Mouse (Mus musculus) lung, embryonic 15.5 days (tissue): Measurements from ENCODE around the gene Cnnm1. TPM values are rescaled to one million over a fixed set of nuclear protein-coding genes. Genes with fewer than 3 reads are reported as not detected.
A peak's percentile ranks its signal among the peaks of the same experiment; 100 is the strongest.
"Not testable (repeated sequence)": the region's sequence is repeated elsewhere in the genome, so short reads cannot be mapped to it uniquely, and the experiment has no call there.

Experiments
- ATAC-seq: fragments of 200-750 bp; cut with Nextera tagmentation; 2 replicates; pipeline ENCODE4 v1.8.0; 2017; ENCODE audit warnings: moderate number of reproducible peaks, borderline replicate concordance; ENCODE audit not compliant: low FRiP score, low TSS enrichment; ENCODE audit errors: extremely low read depth
- H3K27ac ChIP-seq: fragments of 300-500 bp; sonication (generic); 2 replicates; pipeline ENCODE4 v1.5.1; 2015; ENCODE audit warnings: moderate library complexity, mild to moderate bottlenecking, inconsistent platforms
- H3K27me3 ChIP-seq: fragments of 300-500 bp; sonication (generic); 2 replicates; pipeline ENCODE4 v1.6.1; 2015; ENCODE audit warnings: inconsistent platforms
- H3K36me3 ChIP-seq: fragments of 300-500 bp; sonication (generic); 2 replicates; pipeline ENCODE4 v1.6.1; 2015; ENCODE audit warnings: inconsistent platforms
- H3K4me1 ChIP-seq: fragments of 300-500 bp; sonication (generic); 2 replicates; pipeline ENCODE4 v1.6.1; 2015; ENCODE audit warnings: inconsistent platforms
- H3K4me2 ChIP-seq: fragments of 300-500 bp; sonication (generic); 2 replicates; pipeline ENCODE4 v1.6.1; 2015; ENCODE audit warnings: inconsistent platforms, mild to moderate bottlenecking, moderate library complexity
- H3K4me3 ChIP-seq: fragments of 300-500 bp; sonication (generic); 2 replicates; pipeline ENCODE4 v1.5.1; 2015; ENCODE audit warnings: mild to moderate bottlenecking, inconsistent platforms
- H3K9ac ChIP-seq: fragments of 300-500 bp; sonication (generic); 2 replicates; pipeline ENCODE4 v1.6.1; 2015; ENCODE audit warnings: inconsistent platforms
- H3K9me3 ChIP-seq: fragments of 300-500 bp; sonication (generic); 2 replicates; pipeline ENCODE4 v1.6.1; 2016; ENCODE audit warnings: inconsistent platforms
- WGBS: fragments of 180-500 bp; shearing (Covaris S2); methylation state at CpG from one replicate; pipeline ENCODE4 v1.1.7; 2015; 5-methylcytosine and 5-hydroxymethylcytosine counted together
- polyA plus RNA-seq: library from polyadenylated mRNA; unstranded; fragments of >200 nt; fragmentation: Nextera tagmentation; extraction: Ambion mirVana; gene quantifications from 2 replicates; pipeline ENCODE4 v1.2.1, GENCODE M21; 2015

The Cnnm1 gene
- polyA plus RNA-seq, 1 experiment from 2014 or later: 0.06 TPM

DNA sequence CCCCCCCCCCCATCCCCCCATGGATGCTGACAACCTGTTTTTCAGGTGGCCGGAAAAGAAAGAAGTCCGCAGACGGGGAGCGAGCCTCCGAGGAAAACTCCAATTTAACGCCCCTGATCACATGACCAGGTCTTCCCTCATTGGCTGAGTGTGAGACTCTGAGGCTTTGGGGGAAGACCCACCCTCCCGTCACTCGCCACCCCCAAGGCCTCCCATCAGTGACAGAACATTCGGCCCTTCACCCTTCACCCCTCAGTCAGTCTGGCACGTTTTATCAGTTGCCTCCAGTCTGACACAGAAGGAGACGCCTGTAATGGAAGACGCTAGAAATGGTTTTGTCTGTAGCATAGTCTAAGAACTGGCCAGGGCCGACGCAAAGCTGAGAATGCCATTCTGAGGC is 54.7 kb downstream of the Cnnm1 start:
- peak overlapping the region; percentile 58 for H3K4me2 ChIP-seq
- no peaks in the 10 kb centered on the region for H3K9me3 ChIP-seq
- ATAC-seq: peak; percentile 65; the same call in 1 of the 2 replicates
- H3K27me3 ChIP-seq: 0 out of 2 replicates have a peak, but pooled peaks cover 10% of the 10 kb centered on the region
- WGBS: 6% methylated on average over 14 of the region's 14 CpGs
- H3K4me1 ChIP-seq: peaks cover 10% of the 10 kb centered on the region
- peaks cover 5% of the 10 kb centered on the region; the same call in 1 of the 2 replicates for H3K36me3 ChIP-seq
- no peak overlapping the region for H3K27ac ChIP-seq
- peak overlapping the region; percentile 23 for H3K4me3 ChIP-seq
- no peak overlapping the region for H3K9ac ChIP-seq

DNA sequence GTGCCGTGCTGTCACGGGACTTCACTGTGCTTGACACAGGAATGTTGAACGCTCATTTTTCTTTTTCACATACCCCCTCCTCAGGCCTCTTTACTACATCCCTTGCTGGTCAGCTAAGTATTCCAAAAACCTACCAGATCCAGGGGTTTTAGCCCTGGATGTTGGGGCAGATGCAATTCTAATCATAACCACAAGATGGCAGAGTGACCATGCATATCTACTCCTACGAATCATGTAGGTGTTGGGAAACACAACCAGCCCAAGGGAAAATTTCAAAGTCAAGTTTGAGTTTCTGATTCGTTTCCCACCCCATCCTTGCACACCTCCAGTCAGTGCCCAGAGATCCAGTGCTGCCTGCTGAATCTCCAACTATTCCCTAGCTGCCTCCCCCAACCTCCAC is 55.6 kb downstream of the Cnnm1 start:
- no peaks in the 10 kb centered on the region for H3K9me3 ChIP-seq
- H3K36me3 ChIP-seq: peaks cover 13% of the 10 kb centered on the region; the same call in 1 of the 2 replicates
- H3K27ac ChIP-seq: no peak overlapping the region
- peaks cover 10% of the 10 kb centered on the region for H3K4me1 ChIP-seq
- H3K27me3 ChIP-seq: 0 out of 2 replicates have a peak, but pooled peaks cover 10% of the 10 kb centered on the region
- no peak for ATAC-seq
- no peak overlapping the region for H3K4me3 ChIP-seq
- H3K9ac ChIP-seq: no peak overlapping the region
- WGBS: 19% methylated on average over 5 of the region's 5 CpGs
- no peak overlapping the region for H3K4me2 ChIP-seq

DNA sequence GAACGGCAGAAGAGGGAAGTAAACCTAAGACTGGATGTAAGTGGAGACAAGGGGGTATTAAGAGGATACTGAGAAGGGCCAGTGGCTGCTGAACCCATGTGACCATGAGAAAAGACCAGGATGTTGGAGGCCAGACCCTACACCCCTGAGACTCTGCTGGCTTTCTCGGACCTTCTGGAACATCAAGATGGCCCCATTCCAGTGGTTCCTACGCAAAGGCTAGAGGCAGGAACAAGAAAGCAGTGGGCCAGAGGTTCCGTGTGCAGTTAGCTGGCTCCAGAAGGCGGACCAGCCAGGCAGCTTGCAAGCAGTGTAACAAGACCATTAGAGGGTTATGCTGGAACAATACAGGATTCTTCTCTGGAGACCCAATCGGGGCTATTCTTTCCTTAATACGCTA is 57.2 kb downstream of the Cnnm1 start:
- no peak overlapping the region for H3K4me3 ChIP-seq
- H3K36me3 ChIP-seq: peaks cover 13% of the 10 kb centered on the region; the same call in 1 of the 2 replicates
- peaks cover 10% of the 10 kb centered on the region for H3K4me1 ChIP-seq
- no peak for ATAC-seq
- no peak overlapping the region for H3K4me2 ChIP-seq
- no peak overlapping the region for H3K27ac ChIP-seq
- no peaks in the 10 kb centered on the region for H3K9me3 ChIP-seq
- H3K9ac ChIP-seq: no peak overlapping the region
- WGBS: 83% methylated on average over 7 of the region's 7 CpGs
- H3K27me3 ChIP-seq: 0 out of 2 replicates have a peak, but pooled peaks cover 10% of the 10 kb centered on the region

- H3K27me3 ChIP-seq: 0 out of 2 replicates have a peak, but pooled peaks cover 10% of the 10 kb centered on the region
- no peak overlapping the region for H3K27ac ChIP-seq
- H3K4me3 ChIP-seq: no peak overlapping the region
- no peak overlapping the region for H3K4me2 ChIP-seq
- 84% methylated on average over 7 of the region's 7 CpGs for WGBS
- peaks cover 14% of the 10 kb centered on the region; the same call in 1 of the 2 replicates for H3K36me3 ChIP-seq
- ATAC-seq: no peak
- H3K9me3 ChIP-seq: no peaks in the 10 kb centered on the region
- H3K4me1 ChIP-seq: peaks cover 10% of the 10 kb centered on the region
- H3K9ac ChIP-seq: no peak overlapping the region
Observed at GRCm38 (mm10) chr19:43498874-43499273, 58.6 kb downstream of the Cnnm1 start.

DNA sequence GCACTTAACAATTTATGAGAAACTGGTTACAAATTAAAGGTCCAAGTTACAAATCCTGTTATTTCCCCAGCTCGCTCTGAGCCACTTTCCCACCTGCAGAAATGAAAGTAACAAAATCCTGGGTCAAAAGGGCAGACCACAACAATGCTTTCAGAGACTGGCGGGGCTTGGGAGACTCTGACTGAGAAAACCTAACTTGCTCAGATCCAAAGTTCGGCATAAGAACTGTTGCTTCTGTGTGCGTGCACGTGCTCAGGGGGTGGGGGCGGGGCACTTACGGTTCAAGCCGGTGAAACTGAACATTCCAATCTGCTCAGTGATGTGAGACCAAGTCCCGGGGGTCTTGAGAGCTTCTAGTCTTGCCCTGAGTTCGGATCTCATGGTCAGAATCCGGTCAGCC is 62.4 kb downstream of the Cnnm1 start:
- Histone ChIP-seq H3K36me3 (peaks cover 16% of the 10 kb centered on the region; the same call in 1 of the 2 replicates), H3K9ac (no peak overlapping the region), H3K9me3 (no peaks in the 10 kb centered on the region), H3K4me3 (no peak overlapping the region), H3K4me2 (no peak overlapping the region), H3K27ac (no peak overlapping the region), H3K27me3 (no peaks in the 10 kb centered on the region), H3K4me1 (no peaks in the 10 kb centered on the region)
- 79% methylated on average over 11 of the region's 11 CpGs for WGBS
- no peak for ATAC-seq

- WGBS: 93% methylated on average over 8 of the region's 9 CpGs
Observed at GRCm38 (mm10) chr19:43503593-43503992, 63.4 kb downstream of the Cnnm1 start.

GRCm38 (mm10) chr19:43505441-43505840 is 65.2 kb downstream of the Cnnm1 start:
- Histone ChIP-seq H3K4me3 (no peak overlapping the region), H3K27ac (no peak overlapping the region), H3K27me3 (no peaks in the 10 kb centered on the region), H3K9me3 (no peaks in the 10 kb centered on the region), H3K36me3 (peaks cover 9% of the 10 kb centered on the region; the same call in 1 of the 2 replicates), H3K4me2 (no peak overlapping the region), H3K9ac (no peak overlapping the region), H3K4me1 (no peaks in the 10 kb centered on the region)
- no peak for ATAC-seq
- 88% methylated on average over 12 of the region's 12 CpGs for WGBS

More at GRCm38 (mm10) chr19:43503593-43503992, 63.4 kb downstream of the Cnnm1 start:
- not testable (repeated sequence) for H3K9ac ChIP-seq, H3K4me3 ChIP-seq, H3K27me3 ChIP-seq, H3K9me3 ChIP-seq, H3K27ac ChIP-seq, ATAC-seq, H3K4me2 ChIP-seq, H3K4me1 ChIP-seq
- peaks cover 14% of the 10 kb centered on the region; the same call in 1 of the 2 replicates for H3K36me3 ChIP-seq

DNA sequence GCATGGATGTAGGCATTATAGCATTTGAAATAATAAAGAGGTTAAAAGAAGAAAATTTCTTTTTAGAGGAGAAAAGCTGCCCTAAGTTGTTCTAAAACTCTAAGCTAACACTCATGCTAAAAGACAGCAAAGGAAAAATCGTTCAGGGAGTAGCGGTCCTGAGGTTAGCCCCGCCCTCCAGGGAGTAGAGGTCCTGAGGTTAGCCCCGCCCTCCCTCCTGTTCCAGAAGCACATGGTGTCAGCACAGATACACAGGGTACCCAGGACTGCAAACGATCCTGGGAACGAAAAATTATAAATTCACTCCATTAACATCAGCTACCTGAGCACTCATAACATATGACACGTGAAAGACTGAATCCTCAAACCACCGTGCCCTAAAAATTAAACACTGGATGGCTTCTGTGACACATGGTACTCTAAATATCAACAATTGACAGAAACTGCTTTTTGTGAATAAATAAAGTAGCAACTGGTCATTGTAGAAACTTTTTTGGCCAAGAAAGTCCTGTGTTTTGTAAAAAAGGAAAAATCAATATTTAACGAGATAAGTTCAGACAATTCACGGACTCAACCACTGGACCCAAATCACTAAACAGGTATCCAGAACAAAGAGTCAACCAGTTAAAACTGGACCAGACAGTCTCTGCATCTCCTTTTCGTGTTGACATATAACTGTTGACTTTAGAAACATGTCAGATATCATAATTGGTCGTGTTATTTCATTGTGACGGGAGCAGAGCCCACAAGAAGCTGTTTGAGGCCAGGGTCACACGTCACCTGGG is 70.4 kb downstream of the Cnnm1 start:
- H3K27ac ChIP-seq: no peak overlapping the region
- H3K4me2 ChIP-seq: no peak overlapping the region
- 0 out of 2 replicates have a peak, but pooled peaks cover 5% of the 10 kb centered on the region for H3K36me3 ChIP-seq
- no peak overlapping the region for H3K4me3 ChIP-seq
- no peak for ATAC-seq
- H3K4me1 ChIP-seq: no peaks in the 10 kb centered on the region
- no peaks in the 10 kb centered on the region for H3K27me3 ChIP-seq
- no peak overlapping the region for H3K9ac ChIP-seq
- 86% methylated on average over 14 of the region's 14 CpGs for WGBS
- no peaks in the 10 kb centered on the region for H3K9me3 ChIP-seq

- peaks cover 11% of the 10 kb centered on the region; the same call in 1 of the 2 replicates for H3K4me1 ChIP-seq
- 76% methylated on average over 22 of the region's 22 CpGs for WGBS
- H3K9me3 ChIP-seq: no peaks in the 10 kb centered on the region
- no peak for ATAC-seq
- H3K27me3 ChIP-seq: no peaks in the 10 kb centered on the region
- 0 out of 2 replicates have a peak, but pooled peaks cover 5% of the 10 kb centered on the region for H3K36me3 ChIP-seq
- no peak overlapping the region for H3K9ac ChIP-seq
- H3K4me2 ChIP-seq: no peak overlapping the region
- H3K4me3 ChIP-seq: no peak overlapping the region
- no peak overlapping the region for H3K27ac ChIP-seq
Observed at GRCm38 (mm10) chr19:43511621-43512620, 71.7 kb downstream of the Cnnm1 start.

GRCm38 (mm10) chr19:43513874-43514273 is 73.6 kb downstream of the Cnnm1 start:
- WGBS: 88% methylated on average over 8 of the region's 8 CpGs
- Histone ChIP-seq H3K36me3 (0 out of 2 replicates have a peak, but pooled peaks cover 5% of the 10 kb centered on the region), H3K4me3 (no peak overlapping the region)

DNA sequence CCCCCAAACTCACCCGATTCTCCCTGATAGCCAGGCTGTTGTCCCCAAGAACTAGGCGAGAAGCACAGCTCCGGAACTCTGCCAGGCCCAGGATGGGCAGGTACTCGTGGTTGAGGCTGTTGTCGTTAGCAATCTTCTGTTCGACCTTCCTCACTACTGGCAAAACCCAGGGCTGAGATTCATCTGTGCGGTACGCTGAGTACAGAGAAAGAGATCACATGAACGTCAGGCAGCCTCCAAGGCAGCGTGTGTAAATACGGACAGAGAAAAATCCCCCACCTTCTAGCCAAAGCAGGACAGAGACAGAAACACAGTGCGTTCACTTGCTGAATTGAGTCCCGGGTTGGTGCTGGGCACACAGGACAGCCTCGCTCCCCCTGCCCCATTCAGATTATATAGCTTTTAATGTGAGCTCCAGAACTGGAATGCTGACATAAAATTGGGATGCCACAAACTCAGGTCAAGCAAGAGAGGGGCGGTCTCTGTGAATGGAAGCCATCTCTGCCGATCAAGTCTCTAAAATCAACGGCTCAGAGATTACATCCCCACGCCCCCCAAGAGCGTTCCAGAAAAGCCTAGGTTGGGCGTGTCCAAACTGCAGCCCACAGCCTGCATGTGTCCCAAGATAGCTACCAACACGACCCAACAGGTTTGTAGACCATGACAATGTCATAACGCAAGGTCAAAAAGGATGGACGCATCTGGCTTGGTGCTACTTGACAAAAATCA is 75.6 kb downstream of the Cnnm1 start:
- 90% methylated on average over 23 of the region's 23 CpGs for WGBS
- Histone ChIP-seq H3K27me3 (no peaks in the 10 kb centered on the region), H3K4me2 (no peak overlapping the region), H3K4me3 (no peak overlapping the region), H3K27ac (no peak overlapping the region), H3K4me1 (peaks cover 16% of the 10 kb centered on the region), H3K36me3 (no peaks in the 10 kb centered on the region), H3K9me3 (no peaks in the 10 kb centered on the region), H3K9ac (no peak overlapping the region)
- no peak for ATAC-seq

More at GRCm38 (mm10) chr19:43513874-43514273, 73.6 kb downstream of the Cnnm1 start:
- no peak for ATAC-seq
- no peaks in the 10 kb centered on the region for H3K27me3 ChIP-seq
- no peak overlapping the region for H3K9ac ChIP-seq
- H3K4me2 ChIP-seq: no peak overlapping the region
- peaks cover 11% of the 10 kb centered on the region; the same call in 1 of the 2 replicates for H3K4me1 ChIP-seq
- H3K27ac ChIP-seq: no peak overlapping the region
- no peaks in the 10 kb centered on the region for H3K9me3 ChIP-seq
